Mouse (Mus musculus): ENCODE results near the gene Fn1. TPM values are rescaled to one million over a fixed set of nuclear protein-coding genes. Genes with fewer than 3 reads are reported as not detected.

The Fn1 gene
- polyA plus RNA-seq, 1 experiment: not detected

- WGBS: 96% methylated on average over 10 of the region's 10 CpGs
- Histone ChIP-seq H3K4me3 (ENCODE audit: insufficient read depth, low read depth, low read length) (no peak overlapping the region), H3K27ac (ENCODE audit: insufficient read depth, low read depth, low read length) (no peak overlapping the region), H3K4me1 (ENCODE audit: control insufficient read depth, insufficient read depth, low read length) (peaks cover 3% of the 10 kb centered on the region)
- no peak for TF ChIP-seq CTCF (IDR thresholded peaks at IDR 0.05; ENCODE audit: insufficient read depth, low read depth, low read length)
- no peak for TF ChIP-seq POLR2A (IDR thresholded peaks at IDR 0.05; ENCODE audit: insufficient read depth, low read depth, low read length)
Measured at GRCm38 (mm10) chr1:71642794-71643193, 10.2 kb downstream of the Fn1 start.

DNA sequence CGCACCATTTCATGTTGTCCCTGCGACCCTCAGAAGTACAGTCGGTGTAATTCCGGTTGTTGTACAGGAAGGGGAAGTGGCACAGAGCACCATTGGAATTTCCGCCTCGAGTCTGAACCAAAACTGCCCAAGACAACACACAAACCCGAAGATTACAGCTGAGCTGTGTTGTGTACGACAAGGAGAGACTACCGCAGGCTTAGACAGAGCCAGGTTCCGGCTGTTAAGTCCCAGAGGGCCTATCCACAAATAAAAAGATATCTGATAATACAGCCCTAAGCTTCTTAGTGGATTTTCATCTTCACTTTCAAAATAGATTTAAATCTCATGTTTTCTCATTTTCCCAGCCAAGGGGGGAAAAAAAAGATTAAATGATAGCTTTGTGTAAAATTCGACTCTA is 11.8 kb downstream of the Fn1 start:
- Histone ChIP-seq H3K4me1 (ENCODE audit: control insufficient read depth, insufficient read depth, low read length) (no peaks in the 10 kb centered on the region; the same call in 1 of the 2 replicates), H3K27ac (ENCODE audit: insufficient read depth, low read depth, low read length) (no peak overlapping the region), H3K4me3 (ENCODE audit: insufficient read depth, low read depth, low read length) (no peak overlapping the region)
- no peak for TF ChIP-seq POLR2A (IDR thresholded peaks at IDR 0.05; ENCODE audit: insufficient read depth, low read depth, low read length)
- TF ChIP-seq CTCF (IDR thresholded peaks at IDR 0.05; ENCODE audit: insufficient read depth, low read depth, low read length): no peak
- WGBS: 93% methylated on average over 11 of the region's 11 CpGs

DNA sequence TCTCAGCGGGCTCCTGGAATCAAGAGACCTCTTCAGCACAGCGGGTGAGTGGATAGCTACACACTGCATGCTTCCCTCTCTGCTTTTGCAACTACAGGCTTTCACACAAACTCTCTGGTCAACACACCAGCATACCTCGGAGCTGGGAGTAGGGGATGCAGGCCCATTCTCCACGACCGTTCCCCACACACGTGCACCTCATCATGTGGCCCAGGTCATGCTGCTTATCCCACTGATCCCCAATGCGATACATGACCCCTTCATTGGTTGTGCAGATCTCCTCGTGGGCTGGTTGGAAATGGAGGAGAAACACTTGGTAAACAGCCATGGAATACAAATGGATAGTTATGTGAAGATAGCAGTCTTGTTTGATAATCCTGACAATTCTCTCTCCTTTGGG is 12.8 kb downstream of the Fn1 start:
- TF ChIP-seq CTCF (IDR thresholded peaks at IDR 0.05; ENCODE audit: insufficient read depth, low read depth, low read length) (no peak), POLR2A (IDR thresholded peaks at IDR 0.05; ENCODE audit: insufficient read depth, low read depth, low read length) (no peak)
- H3K27ac ChIP-seq (ENCODE audit: insufficient read depth, low read depth, low read length): no peak overlapping the region
- WGBS: 94% methylated on average over 8 of the region's 8 CpGs

GRCm38 (mm10) chr1:71636665-71637064 is 16.3 kb downstream of the Fn1 start:
- H3K27ac ChIP-seq (ENCODE audit: insufficient read depth, low read depth, low read length): no peak overlapping the region
- TF ChIP-seq CTCF (IDR thresholded peaks at IDR 0.05; ENCODE audit: insufficient read depth, low read depth, low read length) (no peak), POLR2A (IDR thresholded peaks at IDR 0.05; ENCODE audit: insufficient read depth, low read depth, low read length) (no peak)
- WGBS: 97% methylated on average over 4 of the region's 4 CpGs
- no peaks in the 10 kb centered on the region for H3K4me1 ChIP-seq (ENCODE audit: control insufficient read depth, insufficient read depth, low read length)
- H3K4me3 ChIP-seq (ENCODE audit: insufficient read depth, low read depth, low read length): no peak overlapping the region

More for the DNA sequence above, 12.8 kb downstream of the Fn1 start:
- Histone ChIP-seq H3K4me1 (ENCODE audit: control insufficient read depth, insufficient read depth, low read length) (no peaks in the 10 kb centered on the region), H3K4me3 (ENCODE audit: insufficient read depth, low read depth, low read length) (no peak overlapping the region)

DNA sequence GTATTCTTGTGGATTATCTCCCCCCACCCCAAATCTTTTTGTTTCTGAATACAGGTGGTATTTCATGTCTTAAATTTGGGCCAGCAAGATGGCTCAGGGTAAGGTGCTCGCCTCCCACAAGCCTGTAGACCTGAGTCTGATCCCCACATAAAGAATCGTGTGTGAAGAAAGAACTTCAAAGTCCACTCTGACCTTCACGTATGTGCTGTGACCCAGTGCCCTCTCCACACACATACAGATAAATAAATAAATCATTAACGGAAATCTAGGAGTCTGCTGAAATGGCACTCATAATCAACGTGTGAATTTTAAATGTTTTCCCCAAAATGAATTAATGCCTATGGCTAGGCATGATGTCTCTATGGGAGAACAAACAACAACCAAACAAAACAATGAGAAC is 16.9 kb downstream of the Fn1 start:
- TF ChIP-seq CTCF (IDR thresholded peaks at IDR 0.05; ENCODE audit: insufficient read depth, low read depth, low read length) (no peak), POLR2A (IDR thresholded peaks at IDR 0.05; ENCODE audit: insufficient read depth, low read depth, low read length) (no peak)

DNA sequence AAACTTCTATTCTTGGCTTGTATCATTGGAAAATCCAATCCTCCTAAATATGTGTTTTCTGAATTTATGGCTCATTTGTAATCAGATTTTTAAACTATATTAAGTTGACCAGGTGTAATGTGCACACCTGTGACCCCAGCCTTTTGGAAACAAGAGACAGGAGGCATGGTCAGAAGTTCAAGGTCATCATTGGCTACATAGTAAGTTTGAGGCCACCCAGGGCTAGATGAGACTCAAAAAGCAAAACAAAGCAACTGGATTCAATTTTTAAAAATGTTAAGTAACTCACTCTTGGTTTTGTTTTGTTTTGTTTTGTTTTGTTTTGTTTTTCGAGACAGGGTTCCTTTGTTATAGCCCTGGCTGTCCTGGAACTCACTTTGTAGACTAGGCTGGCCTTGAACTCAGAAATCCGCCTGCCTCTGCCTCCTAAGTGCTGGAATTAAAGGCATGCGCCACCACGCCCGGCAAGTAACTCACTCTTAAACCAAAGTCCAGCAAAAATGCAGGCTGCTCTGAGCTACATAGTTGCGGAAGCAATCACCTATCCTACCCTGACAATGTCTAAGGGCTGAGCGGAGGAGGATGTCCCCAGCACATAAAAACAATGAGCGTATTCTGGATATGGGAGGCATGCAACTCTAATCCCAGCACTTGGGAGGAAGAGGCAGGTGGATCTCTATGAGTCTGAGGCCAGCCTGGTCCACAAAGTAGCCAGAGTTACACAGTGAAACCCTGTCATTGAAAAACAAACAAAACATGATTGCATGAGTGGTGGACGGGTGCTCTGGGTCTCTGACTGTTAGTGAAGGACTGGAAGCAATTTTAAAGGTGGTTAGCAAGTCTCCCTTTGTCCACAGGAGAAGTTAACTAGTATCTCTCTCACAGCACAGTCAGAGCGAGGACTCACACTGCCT is 17.6 kb downstream of the Fn1 start:
- Histone ChIP-seq H3K4me1 (ENCODE audit: control insufficient read depth, insufficient read depth, low read length) (no peaks in the 10 kb centered on the region), H3K27ac (ENCODE audit: insufficient read depth, low read depth, low read length) (no peak overlapping the region), H3K4me3 (ENCODE audit: insufficient read depth, low read depth, low read length) (no peak overlapping the region)
- 95% methylated on average over 10 of the region's 10 CpGs for WGBS
- no peak for TF ChIP-seq POLR2A (IDR thresholded peaks at IDR 0.05; ENCODE audit: insufficient read depth, low read depth, low read length)
- TF ChIP-seq CTCF (IDR thresholded peaks at IDR 0.05; ENCODE audit: insufficient read depth, low read depth, low read length): no peak

More for the DNA sequence above, 16.9 kb downstream of the Fn1 start:
- no peaks in the 10 kb centered on the region for H3K4me1 ChIP-seq (ENCODE audit: control insufficient read depth, insufficient read depth, low read length)
- H3K27ac ChIP-seq (ENCODE audit: insufficient read depth, low read depth, low read length): no peak overlapping the region
- no peak overlapping the region for H3K4me3 ChIP-seq (ENCODE audit: insufficient read depth, low read depth, low read length)
- 96% methylated on average over 5 of the region's 5 CpGs for WGBS

DNA sequence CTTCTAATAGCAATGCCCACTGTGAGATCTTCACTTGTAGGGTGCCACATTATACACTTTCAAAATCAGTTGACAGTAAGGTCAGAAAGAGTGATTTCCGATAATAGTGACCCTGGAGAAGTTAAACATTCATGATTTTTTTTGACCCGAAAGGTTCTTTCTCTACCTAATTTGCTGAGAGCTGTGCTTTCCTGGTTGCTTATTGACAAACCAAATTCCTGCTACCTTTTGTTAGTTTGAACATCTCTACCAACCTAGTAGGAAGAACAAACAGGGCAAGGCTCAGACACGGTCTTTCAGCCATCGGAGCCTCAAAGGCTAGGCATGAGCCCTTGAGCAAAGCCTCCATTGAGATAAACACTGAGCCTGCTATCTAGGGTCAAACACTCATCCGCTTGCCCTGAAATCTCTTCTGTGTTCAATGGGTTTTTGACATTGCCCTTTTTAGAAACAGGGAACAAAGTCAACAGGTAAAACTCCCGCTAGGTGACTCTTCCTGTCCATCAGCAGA is 18.5 kb downstream of the Fn1 start:
- TF ChIP-seq CTCF (IDR thresholded peaks at IDR 0.05; ENCODE audit: insufficient read depth, low read depth, low read length): no peak
- TF ChIP-seq POLR2A (IDR thresholded peaks at IDR 0.05; ENCODE audit: insufficient read depth, low read depth, low read length): no peak
- Histone ChIP-seq H3K4me1 (ENCODE audit: control insufficient read depth, insufficient read depth, low read length) (no peaks in the 10 kb centered on the region), H3K4me3 (ENCODE audit: insufficient read depth, low read depth, low read length) (no peak overlapping the region), H3K27ac (ENCODE audit: insufficient read depth, low read depth, low read length) (no peak overlapping the region)
- 97% methylated on average over 6 of the region's 6 CpGs for WGBS

GRCm38 (mm10) chr1:71632387-71632786 is 20.6 kb downstream of the Fn1 start:
- H3K4me3 ChIP-seq (ENCODE audit: insufficient read depth, low read depth, low read length): no peak overlapping the region
- H3K4me1 ChIP-seq (ENCODE audit: control insufficient read depth, insufficient read depth, low read length): no peaks in the 10 kb centered on the region
- no peak for TF ChIP-seq POLR2A (IDR thresholded peaks at IDR 0.05; ENCODE audit: insufficient read depth, low read depth, low read length)
- no peak for TF ChIP-seq CTCF (IDR thresholded peaks at IDR 0.05; ENCODE audit: insufficient read depth, low read depth, low read length)
- H3K27ac ChIP-seq (ENCODE audit: insufficient read depth, low read depth, low read length): no peak overlapping the region
- WGBS: 84% methylated on average over 10 of the region's 10 CpGs

DNA sequence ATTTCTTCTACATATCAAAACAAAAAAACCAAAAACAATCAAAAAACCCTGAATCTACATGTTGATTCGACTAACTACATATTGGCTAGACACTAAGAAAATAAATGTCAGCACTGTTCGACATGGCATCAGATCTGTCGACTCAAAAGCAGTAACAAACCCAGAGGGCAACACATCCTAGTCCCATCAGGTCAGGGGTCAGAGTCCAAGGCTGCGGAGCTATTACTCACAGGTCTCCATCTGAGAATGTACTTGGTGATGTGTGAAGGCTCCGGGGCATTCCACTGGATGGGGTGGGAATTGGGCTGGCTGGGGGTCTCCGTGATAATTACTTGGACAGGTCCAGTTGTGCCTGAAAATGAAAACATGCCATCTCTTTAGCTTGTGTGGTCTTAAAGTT is 21.2 kb downstream of the Fn1 start:
- TF ChIP-seq POLR2A (IDR thresholded peaks at IDR 0.05; ENCODE audit: insufficient read depth, low read depth, low read length) (no peak), CTCF (IDR thresholded peaks at IDR 0.05; ENCODE audit: insufficient read depth, low read depth, low read length) (no peak)
- 96% methylated on average over 6 of the region's 6 CpGs for WGBS
- Histone ChIP-seq H3K27ac (ENCODE audit: insufficient read depth, low read depth, low read length) (no peak overlapping the region), H3K4me1 (ENCODE audit: control insufficient read depth, insufficient read depth, low read length) (no peaks in the 10 kb centered on the region), H3K4me3 (ENCODE audit: insufficient read depth, low read depth, low read length) (no peak overlapping the region)
